16 mouse cellular contexts compared by ENCODE assay signal in genomic region chr1:187700963-187701362, GRCm38 (mm10).
"Had no signal": no experiment of that assay in that cellular context is flagged by ENCODE, and none has a peak within 500 bp of the region (broad histone marks: within the 10 kb centered on the region; RNA-seq: fewer than 3 reads in every experiment).

No protein-coding gene starts in this region.

- H3K9me3 ChIP-seq: neural tube, embryonic 13.5 days; neural tube, embryonic 15.5 days; stomach, embryonic 15.5 days had no signal

- H3K4me3 ChIP-seq: neural tube, embryonic 13.5 days; neural tube, embryonic 15.5 days; stomach, embryonic 15.5 days had no signal

- H3K9ac ChIP-seq: neural tube, embryonic 13.5 days; neural tube, embryonic 15.5 days; stomach, embryonic 15.5 days had no signal

- H3K27me3 ChIP-seq: neural tube, embryonic 13.5 days; neural tube, embryonic 15.5 days; stomach, embryonic 15.5 days had no signal

- H3K36me3 ChIP-seq: neural tube, embryonic 13.5 days; neural tube, embryonic 15.5 days; stomach, embryonic 15.5 days had no signal

- DNase-seq: retina, postnatal 1 day; right cerebral cortex, adult 18-20 months; right cerebral cortex, postnatal 14 days; right cerebral cortex, postnatal 25 days; right cerebral cortex, postnatal 4 days; spleen, adult 18-20 months; thymus, adult 18-20 months; thymus, adult 2 months; thymus, postnatal 14 days; thymus, postnatal 25 days; thymus, postnatal 36 days; thymus, postnatal 4 days had no signal

- H3K4me1 ChIP-seq: neural tube, embryonic 13.5 days; neural tube, embryonic 15.5 days; stomach, embryonic 15.5 days had no signal

- H3K27ac ChIP-seq: neural tube, embryonic 13.5 days; neural tube, embryonic 15.5 days; stomach, embryonic 15.5 days; stomach, postnatal 0 days had no signal
